Mouse (Mus musculus) urinary bladder, postnatal 14 days (tissue): Measurements from ENCODE around the gene E030018B13Rik.

Experiments
- DNase-seq: peaks from one replicate; pipeline ENCODE4 v3.0.0; 2021; ENCODE audit warnings: low spot score

The E030018B13Rik gene

GRCm38 (mm10) chr7:63916268-63916907, at the start of gene E030018B13Rik:
Gene E030018B13Rik, plus strand, starts transcription at chr7:63916857.
- no peak for DNase-seq

- DNase-seq: no peak
These were observed 48.2 kb upstream of the E030018B13Rik start for GRCm38 (mm10) chr7:63868356-63868918.

- no peak for DNase-seq
These were observed 45.0 kb upstream of the E030018B13Rik start for GRCm38 (mm10) chr7:63871698-63872097.

GRCm38 (mm10) chr7:63873880-63874279, 42.8 kb upstream of the E030018B13Rik start:
- no peak for DNase-seq

- no peak for DNase-seq
These were observed 41.0 kb upstream of the E030018B13Rik start for GRCm38 (mm10) chr7:63875686-63876085.

- DNase-seq: no peak
These were observed 40.0 kb upstream of the E030018B13Rik start for GRCm38 (mm10) chr7:63876640-63877039.

GRCm38 (mm10) chr7:63877610-63878009, 39.0 kb upstream of the E030018B13Rik start:
- no peak for DNase-seq

GRCm38 (mm10) chr7:63879583-63879982, 37.1 kb upstream of the E030018B13Rik start:
- no peak for DNase-seq

GRCm38 (mm10) chr7:63882739-63883138, 33.9 kb upstream of the E030018B13Rik start:
- DNase-seq: no peak

GRCm38 (mm10) chr7:63885025-63885424, 31.6 kb upstream of the E030018B13Rik start:
- no peak for DNase-seq

GRCm38 (mm10) chr7:63887034-63887551, 29.6 kb upstream of the E030018B13Rik start:
- no peak for DNase-seq

GRCm38 (mm10) chr7:63887602-63888123, 29.0 kb upstream of the E030018B13Rik start:
- no peak for DNase-seq

GRCm38 (mm10) chr7:63888674-63889073, 28.0 kb upstream of the E030018B13Rik start:
- DNase-seq: no peak

- DNase-seq: no peak
These were observed 27.3 kb upstream of the E030018B13Rik start for GRCm38 (mm10) chr7:63889116-63889975.

- DNase-seq: no peak
These were observed 25.1 kb upstream of the E030018B13Rik start for GRCm38 (mm10) chr7:63891488-63892075.

- DNase-seq: no peak
These were observed 23.5 kb upstream of the E030018B13Rik start for GRCm38 (mm10) chr7:63893201-63893600.

- DNase-seq: no peak
These were observed 22.9 kb upstream of the E030018B13Rik start for GRCm38 (mm10) chr7:63893729-63894128.

- DNase-seq: no peak
These were observed 22.0 kb upstream of the E030018B13Rik start for GRCm38 (mm10) chr7:63894662-63895061.

GRCm38 (mm10) chr7:63895223-63895622, 21.4 kb upstream of the E030018B13Rik start:
- DNase-seq: no peak

- no peak for DNase-seq
These were observed 20.2 kb upstream of the E030018B13Rik start for GRCm38 (mm10) chr7:63896276-63896967.

GRCm38 (mm10) chr7:63896968-63897468, 19.6 kb upstream of the E030018B13Rik start:
- peak; percentile 94 for DNase-seq
